Mouse (Mus musculus) G1E (cell line): ENCODE data around the gene Akap13.

ENCODE experiments used
- CTCF ChIP-seq: IDR thresholded peaks from 2 replicates; pipeline ENCODE4 v1.5.1; 2012; ENCODE audit warnings: low read depth, low read length, inconsistent platforms, mixed read lengths
- GATA1 ChIP-seq: IDR thresholded peaks from 2 replicates; pipeline ENCODE4 v1.6.1; 2012; ENCODE audit warnings: borderline replicate concordance, low read length, inconsistent platforms, mixed read lengths

- TF ChIP-seq CTCF (no peak), GATA1 (no peak)
Measured at GRCm38 (mm10) chr7:75614826-75615225, 159.5 kb downstream of the Akap13 start.
